Mouse (Mus musculus) bone marrow, adult 2 months (tissue): ENCODE measurements around the gene Olfr503. TPM values are rescaled to one million over a fixed set of nuclear protein-coding genes. Genes with fewer than 3 reads are reported as not detected.
"Not testable (repeated sequence)": the region's sequence is repeated elsewhere in the genome, so short reads cannot be mapped to it uniquely, and the experiment has no call there.

Experiments
- H3K27ac ChIP-seq: fragments of 200-500 bp; 2 replicates; pipeline ENCODE4 v1.5.1; 2012; ENCODE audit warnings: low read depth, mild to moderate bottlenecking, control low read depth, inconsistent platforms, low read length; ENCODE audit not compliant: control insufficient read depth, poor library complexity, insufficient read depth
- H3K4me1 ChIP-seq: fragments of 200-500 bp; 2 replicates; pipeline ENCODE4 v1.6.1; 2011; ENCODE audit warnings: low read length; ENCODE audit not compliant: control insufficient read depth, insufficient read depth
- H3K4me3 ChIP-seq: fragments of 200-500 bp; replicated peaks from 2 replicates; pipeline ENCODE3; 2011; ENCODE audit warnings: mild to moderate bottlenecking, low read depth, low read length, control low read depth; ENCODE audit not compliant: control insufficient read depth
- CTCF ChIP-seq: fragments of 200-500 bp; IDR thresholded peaks from 2 replicates; pipeline ENCODE4 v1.5.1; 2011; ENCODE audit warnings: low read length, control low read depth; ENCODE audit not compliant: control insufficient read depth, insufficient read depth
- POLR2A ChIP-seq: fragments of 200-500 bp; IDR thresholded peaks from 2 replicates; pipeline ENCODE4 v1.6.1; 2011; ENCODE audit warnings: low read depth, mild to moderate bottlenecking, control low read depth, low read length, borderline replicate concordance; ENCODE audit not compliant: control insufficient read depth
- WGBS: fragments of 180-500 bp; shearing (Covaris S2); methylation state at CpG from one replicate; pipeline ENCODE4 v1.1.7; 2018; 5-methylcytosine and 5-hydroxymethylcytosine counted together
- polyA plus RNA-seq: library from polyadenylated mRNA; stranded (reverse); fragments of >200 nt; gene quantifications from 2 replicates; pipeline ENCODE4 v1.2.4, GENCODE M21; 2011; ENCODE audit warnings: low replicate concordance; ENCODE audit not compliant: missing spikeins, insufficient read depth, insufficient read length

Olfr503 gene
- not detected in 2 replicates for polyA plus RNA-seq

GRCm38 (mm10) chr7:108544227-108544626, at the start of gene Olfr503:
TSS of gene Olfr503 (plus strand) at chr7:108544527.
- 21% methylated on average over 1 of the region's 1 CpGs for WGBS

GRCm38 (mm10) chr7:108524965-108525364, 19.4 kb upstream of the Olfr503 start, which contains the start of gene Olfr502:
TSS of gene Olfr502 (minus strand) at chr7:108525065.
- H3K4me3 ChIP-seq: no peak within 1 kb of the TSS

More at GRCm38 (mm10) chr7:108544227-108544626, at the start of gene Olfr503:
- H3K27ac ChIP-seq, H3K4me1 ChIP-seq, H3K4me3 ChIP-seq: not testable (repeated sequence)

DNA sequence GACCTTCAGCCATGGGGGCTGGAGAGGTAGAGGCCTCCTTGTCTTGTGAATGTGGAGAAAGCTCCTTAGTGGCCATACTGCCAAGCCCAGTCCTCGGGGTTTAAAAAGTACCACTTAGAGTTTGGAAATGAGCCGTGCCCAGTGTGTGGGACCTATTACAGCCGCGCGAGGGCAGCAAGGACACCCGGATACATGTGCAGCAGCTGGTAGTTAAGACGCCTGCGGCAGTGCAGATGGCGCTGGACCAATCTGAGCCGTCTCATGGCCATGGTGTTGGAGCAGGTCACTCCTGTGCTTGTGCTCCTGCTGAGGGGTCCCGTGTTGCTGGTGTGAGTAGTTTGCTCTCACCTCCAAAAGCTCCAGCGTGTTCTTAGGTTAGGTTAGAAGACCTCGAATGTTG, 1.9 kb upstream of the Olfr503 start:
- TF ChIP-seq POLR2A (no peak), CTCF (no peak)
- 76% methylated on average over 13 of the region's 13 CpGs for WGBS
- Histone ChIP-seq H3K4me1 (no peaks in the 10 kb centered on the region), H3K4me3 (no peak overlapping the region), H3K27ac (no peak overlapping the region)

More at GRCm38 (mm10) chr7:108524965-108525364, 19.4 kb upstream of the Olfr503 start, which contains the start of gene Olfr502:
- TF ChIP-seq CTCF (no peak), POLR2A (no peak)
- Histone ChIP-seq H3K4me1 (no peaks in the 10 kb centered on the region), H3K27ac (no peak within 1 kb of the TSS)
- 55% methylated on average over 1 of the region's 1 CpGs for WGBS

GRCm38 (mm10) chr7:108565693-108566092, 21.4 kb downstream of the Olfr503 start, which contains the start of gene Olfr504:
TSS of gene Olfr504 (minus strand) at chr7:108565793.
- Histone ChIP-seq H3K4me3 (no peak within 1 kb of the TSS), H3K4me1 (no peaks in the 10 kb centered on the region), H3K27ac (no peak within 1 kb of the TSS)
- TF ChIP-seq POLR2A (no peak), CTCF (no peak)
- 48% methylated on average over 1 of the region's 1 CpGs for WGBS

GRCm38 (mm10) chr7:108589797-108590196, 45.5 kb downstream of the Olfr503 start:
- Histone ChIP-seq H3K4me1 (no peaks in the 10 kb centered on the region), H3K27ac (no peak overlapping the region), H3K4me3 (no peak overlapping the region)
- TF ChIP-seq CTCF: no peak
- TF ChIP-seq POLR2A: no peak
- 91% methylated on average over 1 of the region's 1 CpGs for WGBS

Other genes with a start within 250 kb of the Olfr503 start
- gene Olfr491, start 231.1 kb upstream of the Olfr503 start, polyA plus RNA-seq: not detected in 2 replicates
- not detected in 2 replicates for gene Olfr492, start 220.9 kb upstream of the Olfr503 start, polyA plus RNA-seq
- not detected in 2 replicates for gene Olfr493, start 197.5 kb upstream of the Olfr503 start, polyA plus RNA-seq
- not detected in 2 replicates for gene Olfr494, start 179.2 kb upstream of the Olfr503 start, polyA plus RNA-seq
- gene Olfr495, start 151.4 kb upstream of the Olfr503 start, polyA plus RNA-seq: not detected in 2 replicates
- not detected in 2 replicates for gene Olfr497, start 124.1 kb upstream of the Olfr503 start, polyA plus RNA-seq
- gene Olfr498, start 79.2 kb upstream of the Olfr503 start, polyA plus RNA-seq: not detected in 2 replicates
- not detected in 2 replicates for gene Olfr502, start 19.5 kb upstream of the Olfr503 start, polyA plus RNA-seq
- not detected in 2 replicates for gene Olfr504, start 21.3 kb downstream of the Olfr503 start, polyA plus RNA-seq
- gene Olfr506, start 66.3 kb downstream of the Olfr503 start, polyA plus RNA-seq: not detected in 2 replicates
- not detected in 2 replicates for gene Olfr507, start 77.3 kb downstream of the Olfr503 start, polyA plus RNA-seq
- not detected in 2 replicates for gene Olfr508, start 85.5 kb downstream of the Olfr503 start, polyA plus RNA-seq
- gene Olfr509, start 107.4 kb downstream of the Olfr503 start, polyA plus RNA-seq: not detected in 2 replicates
- gene Olfr510, start 121.9 kb downstream of the Olfr503 start, polyA plus RNA-seq: not detected in 2 replicates
- not detected in 2 replicates for gene Olfr512, start 168.8 kb downstream of the Olfr503 start, polyA plus RNA-seq
- not detected in 2 replicates for gene Olfr513, start 206.4 kb downstream of the Olfr503 start, polyA plus RNA-seq